27 mouse cellular contexts compared by ENCODE assay signal in the genomic region with DNA sequence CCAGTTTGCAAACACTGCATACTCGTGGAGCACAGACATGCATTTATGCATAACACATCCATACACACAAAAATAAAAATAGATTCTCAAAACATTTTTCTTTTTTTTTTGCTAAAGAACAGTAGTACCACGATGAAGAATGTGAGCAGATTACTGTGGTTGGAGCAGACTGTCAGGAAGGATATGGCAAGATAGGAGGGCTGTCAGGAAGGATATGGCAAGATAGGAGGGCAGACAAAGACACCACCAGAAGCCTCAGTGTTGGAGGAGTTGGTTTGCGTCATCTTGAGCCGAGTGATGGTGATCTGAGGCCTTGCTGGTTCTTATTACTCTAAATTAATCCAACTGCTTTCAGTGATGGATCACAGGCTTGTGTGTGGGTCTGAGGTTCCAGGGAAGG. TPM values are rescaled to one million over a fixed set of nuclear protein-coding genes. Genes with fewer than 3 reads are reported as not detected.
DNase-seq lines count a peak whose midpoint lies in the region; ATAC-seq and TF ChIP-seq lines count a peak whose summit lies in the region.
"Had no signal": no experiment of that assay in that cellular context is flagged by ENCODE, and none has a peak within 500 bp of the region (broad histone marks: within the 10 kb centered on the region; RNA-seq: fewer than 3 reads in every experiment).

No protein-coding gene starts in this region.

- H3K4me3 ChIP-seq in hindbrain, embryonic 10.5 days = no peak overlapping the region
- no peak overlapping the region for H3K4me3 ChIP-seq in hindbrain, embryonic 16.5 days (ENCODE audit: low read length)
- no peak overlapping the region for H3K4me3 ChIP-seq in liver, embryonic 11.5 days (ENCODE audit: low read depth, low read length)
- H3K4me3 ChIP-seq in liver, postnatal 0 days (ENCODE audit: low read depth, low read length) = no peak overlapping the region
- H3K4me3 ChIP-seq: embryonic facial prominence, embryonic 15.5 days; forebrain, embryonic 10.5 days; left cerebral cortex, adult 2 months; limb, embryonic 10.5 days; myocyte; neural tube, embryonic 13.5 days had no signal

- H3K4me1 ChIP-seq in hindbrain, embryonic 10.5 days (replicated peaks) = peaks cover 16% of the 10 kb centered on the region
- peaks cover 2% of the 10 kb centered on the region; the same call in 1 of the 2 replicates for H3K4me1 ChIP-seq in hindbrain, embryonic 16.5 days (ENCODE audit: control insufficient read depth, insufficient read depth, low read depth, low read length)
- H3K4me1 ChIP-seq in liver, embryonic 11.5 days (replicated peaks; ENCODE audit: control insufficient read depth, insufficient read depth, low read length) = peaks cover 42% of the 10 kb centered on the region
- peaks cover 48% of the 10 kb centered on the region for H3K4me1 ChIP-seq in liver, postnatal 0 days (ENCODE audit: insufficient read depth)

- H3K9ac ChIP-seq in hindbrain, embryonic 16.5 days (ENCODE audit: low read depth, low read length) = no peak overlapping the region
- peak overlapping the region; percentile 40; the same call in 1 of the 2 replicates for H3K9ac ChIP-seq in liver, embryonic 11.5 days (ENCODE audit: low read depth, low read length)
- peak overlapping the region; percentile 41; the same call in 1 of the 2 replicates for H3K9ac ChIP-seq in liver, postnatal 0 days (replicated peaks)
- H3K9ac ChIP-seq: embryonic facial prominence, embryonic 15.5 days; neural tube, embryonic 13.5 days had no signal

- no peak overlapping the region for H3K4me2 ChIP-seq in hindbrain, embryonic 16.5 days (ENCODE audit: low read length)
- H3K4me2 ChIP-seq in liver, embryonic 11.5 days = peak overlapping the region; percentile 50
- peak overlapping the region; percentile 31 for H3K4me2 ChIP-seq in liver, postnatal 0 days (ENCODE audit: low read depth, low read length)
- H3K4me2 ChIP-seq: embryonic facial prominence, embryonic 15.5 days; neural tube, embryonic 13.5 days had no signal

- no peak for DNase-seq in hindbrain, embryonic 10.5 days (ENCODE audit: low spot score)
- DNase-seq in MN1 (ENCODE audit: low spot score) = peak; percentile 47
- DNase-seq in liver, embryonic 11.5 days (ENCODE audit: low spot score) = no peak
- no peak for DNase-seq in liver, postnatal 0 days
- no peak for DNase-seq in kidney, adult 18-20 months
- no peak for DNase-seq in urinary bladder, postnatal 36 days (ENCODE audit: low spot score in 2 of 2)
- DNase-seq: adrenal gland, postnatal 14 days; cerebellum, adult 8-10 months; gastrocnemius, postnatal 10 days; lung, adult 18-20 months; lung, postnatal 10 days; right cerebral cortex, postnatal 4 days; thymus, adult 18-20 months; thymus, postnatal 36 days had no signal

- 87% methylated on average over 4 of the region's 4 CpGs for WGBS in hindbrain, embryonic 10.5 days
- WGBS in hindbrain, embryonic 16.5 days = 84% methylated on average over 4 of the region's 4 CpGs
- WGBS in liver, embryonic 11.5 days = 38% methylated on average over 4 of the region's 4 CpGs
- 44% methylated on average over 4 of the region's 4 CpGs for WGBS in liver, postnatal 0 days (ENCODE audit: insufficient replicate concordance)

- H3K9me3 ChIP-seq in hindbrain, embryonic 10.5 days = no peaks in the 10 kb centered on the region
- no peaks in the 10 kb centered on the region for H3K9me3 ChIP-seq in hindbrain, embryonic 16.5 days (ENCODE audit: control insufficient read depth, low read length)
- H3K9me3 ChIP-seq in liver, embryonic 11.5 days (ENCODE audit: control insufficient read depth, low read length) = no peaks in the 10 kb centered on the region
- H3K9me3 ChIP-seq in liver, postnatal 0 days (ENCODE audit: low read length) = no peaks in the 10 kb centered on the region
- H3K9me3 ChIP-seq: embryonic facial prominence, embryonic 15.5 days; forebrain, embryonic 10.5 days; limb, embryonic 10.5 days; neural tube, embryonic 13.5 days had no signal

- H3K27me3 ChIP-seq in hindbrain, embryonic 10.5 days (ENCODE audit: insufficient read depth, poor library complexity, severe bottlenecking) = peaks cover 12% of the 10 kb centered on the region
- H3K27me3 ChIP-seq in hindbrain, embryonic 16.5 days (replicated peaks; ENCODE audit: control insufficient read depth, insufficient read depth, low read length) = no peaks in the 10 kb centered on the region; the same call in 1 of the 2 replicates
- no peaks in the 10 kb centered on the region for H3K27me3 ChIP-seq in liver, embryonic 11.5 days (replicated peaks; ENCODE audit: control insufficient read depth, insufficient read depth, low read length)
- no peaks in the 10 kb centered on the region for H3K27me3 ChIP-seq in liver, postnatal 0 days (ENCODE audit: insufficient read depth, low read length)
- H3K27me3 ChIP-seq: embryonic facial prominence, embryonic 15.5 days had no signal

- no peak for ATAC-seq in hindbrain, embryonic 16.5 days
- no peak for ATAC-seq in liver, embryonic 11.5 days (replicated peaks; ENCODE audit: low FRiP score)
- no peak for ATAC-seq in liver, postnatal 0 days
- ATAC-seq: forebrain, embryonic 16.5 days; intestine, postnatal 0 days; midbrain, embryonic 16.5 days had no signal

- TF ChIP-seq EP300 in liver, postnatal 0 days (IDR thresholded peaks at IDR 0.05; ENCODE audit: low read depth) = peak; percentile 64; the same call in 1 of the 2 replicates

- H3K27ac ChIP-seq in hindbrain, embryonic 10.5 days = 0 out of 2 replicates have a peak overlapping the region, but pooled peaks have one; percentile 16
- H3K27ac ChIP-seq in hindbrain, embryonic 16.5 days (ENCODE audit: low read depth, low read length) = no peak overlapping the region
- peak overlapping the region; percentile 9 for H3K27ac ChIP-seq in liver, embryonic 11.5 days (ENCODE audit: low read depth, low read length)
- peak overlapping the region; percentile 80 for H3K27ac ChIP-seq in liver, postnatal 0 days (ENCODE audit: low read depth)
- H3K27ac ChIP-seq: embryonic facial prominence, embryonic 15.5 days; forebrain, embryonic 10.5 days; left cerebral cortex, adult 2 months; limb, embryonic 10.5 days; neural tube, embryonic 13.5 days had no signal

- no peaks in the 10 kb centered on the region for H3K36me3 ChIP-seq in hindbrain, embryonic 10.5 days
- no peaks in the 10 kb centered on the region for H3K36me3 ChIP-seq in hindbrain, embryonic 16.5 days (ENCODE audit: control insufficient read depth, insufficient read depth, low read length)
- peaks cover 8% of the 10 kb centered on the region for H3K36me3 ChIP-seq in liver, embryonic 11.5 days (ENCODE audit: control insufficient read depth, insufficient read depth, low read length)
- H3K36me3 ChIP-seq in liver, postnatal 0 days (replicated peaks; ENCODE audit: insufficient read depth, low read length) = peaks cover 11% of the 10 kb centered on the region; the same call in 1 of the 2 replicates
- H3K36me3 ChIP-seq: embryonic facial prominence, embryonic 15.5 days; forebrain, embryonic 10.5 days; limb, embryonic 10.5 days; neural tube, embryonic 13.5 days had no signal

- no peak for TF ChIP-seq CTCF in liver, postnatal 0 days (IDR thresholded peaks at IDR 0.05; ENCODE audit: low read depth)

RNA-seq across cellular contexts. Expression of gene Fam234b, which starts 34.9 kb away (rescaled TPM):
- polyA plus RNA-seq in hindbrain, embryonic 10.5 days (2016; fragmentation: Nextera tagmentation; extraction: Ambion mirVana) = 24.5 and 28.0 TPM in 2 replicates
- polyA plus RNA-seq in hindbrain, embryonic 16.5 days (2015; fragmentation: Nextera tagmentation; extraction: Ambion mirVana) = 110 and 120 TPM in 2 replicates
- polyA plus RNA-seq in liver, embryonic 11.5 days (2014; fragmentation: Nextera tagmentation; extraction: Ambion mirVana) = 34.2 and 37.9 TPM in 2 replicates
- 15.4 and 17.1 TPM in 2 replicates for polyA plus RNA-seq in liver, postnatal 0 days (2015; fragmentation: Nextera tagmentation; extraction: Ambion mirVana)

RNA-seq across cellular contexts. Expression of gene Hebp1, which starts 35.0 kb away (rescaled TPM):
- 6.3 and 9.0 TPM in 2 replicates for polyA plus RNA-seq in hindbrain, embryonic 10.5 days (2016; fragmentation: Nextera tagmentation; extraction: Ambion mirVana)
- 5.9 and 9.4 TPM in 2 replicates for polyA plus RNA-seq in hindbrain, embryonic 16.5 days (2015; fragmentation: Nextera tagmentation; extraction: Ambion mirVana)
- 56.8 and 59.1 TPM in 2 replicates for polyA plus RNA-seq in liver, embryonic 11.5 days (2014; fragmentation: Nextera tagmentation; extraction: Ambion mirVana)
- 94.2 and 108 TPM in 2 replicates for polyA plus RNA-seq in liver, postnatal 0 days (2015; fragmentation: Nextera tagmentation; extraction: Ambion mirVana)

RNA-seq across cellular contexts. Expression of gene Gprc5d, which starts 44.8 kb away (rescaled TPM):
- polyA plus RNA-seq in hindbrain, embryonic 10.5 days (2016; fragmentation: Nextera tagmentation; extraction: Ambion mirVana) = not detected in 2 replicates
- polyA plus RNA-seq in hindbrain, embryonic 16.5 days (2015; fragmentation: Nextera tagmentation; extraction: Ambion mirVana) = not detected in 2 replicates
- polyA plus RNA-seq in liver, embryonic 11.5 days (2014; fragmentation: Nextera tagmentation; extraction: Ambion mirVana) = 0.25 TPM in 1 of 2 replicates, not detected in the other
- 0.11 and 0.13 TPM in 2 replicates for polyA plus RNA-seq in liver, postnatal 0 days (2015; fragmentation: Nextera tagmentation; extraction: Ambion mirVana)
- polyA plus RNA-seq: forebrain, embryonic 10.5 days; forebrain, embryonic 16.5 days; heart, postnatal 0 days; hindbrain, embryonic 11.5 days; intestine, postnatal 0 days; kidney, embryonic 16.5 days; limb, embryonic 10.5 days; midbrain, embryonic 16.5 days; neural tube, embryonic 13.5 days had no signal
